Mouse (Mus musculus) brain, embryonic 14.5 days (tissue): ENCODE measurements at regions not wholly inside any gene's neighbourhood (a gene's known extent, or its start where the extent isn't known, plus 50 kb on each side); places are given as distances from the start of the nearest gene placed in this dataset.

Experiments
- DNase-seq: peaks from one replicate; pipeline ENCODE4 v3.0.0-alpha.2; 2011; ENCODE audit warnings: low read depth
- CTCF ChIP-seq: fragments of 200-500 bp; IDR thresholded peaks from 2 replicates; pipeline ENCODE4 v1.5.1; 2012; ENCODE audit warnings: inconsistent platforms, mild to moderate bottlenecking, moderate library complexity, borderline replicate concordance; ENCODE audit not compliant: insufficient read depth, insufficient read length; ENCODE audit errors: extremely low read depth
- POLR2A ChIP-seq: fragments of 200-500 bp; IDR thresholded peaks from 2 replicates; pipeline ENCODE4 v1.6.1; 2012; ENCODE audit warnings: mild to moderate bottlenecking, inconsistent platforms, borderline replicate concordance; ENCODE audit not compliant: poor library complexity, insufficient read depth, insufficient read length, severe bottlenecking; ENCODE audit errors: extremely low read depth

- TF ChIP-seq POLR2A (no peak), CTCF (no peak)
- peak; percentile 55 for DNase-seq
Observed at GRCm38 (mm10) chr2:132472126-132472525, 86.9 kb upstream of the Prokr2 start.

- peak; percentile 87 for DNase-seq
Observed at GRCm38 (mm10) chr2:132468957-132469642, 83.9 kb upstream of the Prokr2 start.

GRCm38 (mm10) chr2:132455029-132455428 is 69.8 kb upstream of the Prokr2 start:
- TF ChIP-seq CTCF (no peak), POLR2A (no peak)
- DNase-seq, result peak; percentile 38

More at GRCm38 (mm10) chr2:132468957-132469642, 83.9 kb upstream of the Prokr2 start:
- TF ChIP-seq POLR2A, result no peak
- no peak for TF ChIP-seq CTCF

- TF ChIP-seq POLR2A (no peak), CTCF (no peak)
- DNase-seq, result no peak
Observed at GRCm38 (mm10) chr2:132449347-132449746, 64.1 kb upstream of the Prokr2 start.

GRCm38 (mm10) chr2:132447826-132448225 is 62.6 kb upstream of the Prokr2 start:
- no peak for DNase-seq
- no peak for TF ChIP-seq CTCF

GRCm38 (mm10) chr2:132446019-132446418 is 60.8 kb upstream of the Prokr2 start:
- peak; percentile 81 for DNase-seq
- no peak for TF ChIP-seq POLR2A
- TF ChIP-seq CTCF, result no peak

- peak; percentile 94 for DNase-seq
- TF ChIP-seq POLR2A (no peak), CTCF (no peak)
Observed at GRCm38 (mm10) chr2:132444442-132445161, 59.4 kb upstream of the Prokr2 start.
